Mouse (Mus musculus) layer of hippocampus, adult 2 months (tissue): ENCODE measurements around the gene Selenof. TPM values are rescaled to one million over a fixed set of nuclear protein-coding genes. Genes with fewer than 3 reads are reported as not detected.
A peak's percentile ranks its signal among the peaks of the same experiment; 100 is the strongest.

Source experiments
- DNase-seq, 2 experiments: peaks; one replicate each; pipeline ENCODE4 v3.0.0; 2022; ENCODE audit warnings: low spot score in 2 of 2
- H3K27ac ChIP-seq: fragments of 200-600 bp; 2 replicates; pipeline ENCODE4 v1.8.1; 2022
- H3K4me3 ChIP-seq: fragments of 200-600 bp; 2 replicates; pipeline ENCODE4 v1.8.1; 2022; ENCODE audit warnings: mild to moderate bottlenecking
- CTCF ChIP-seq: fragments of 200-600 bp; conservative IDR thresholded peaks from 2 replicates; pipeline ENCODE4 v1.8.1; 2022; ENCODE audit warnings: antibody characterized with exemption, mild to moderate bottlenecking, moderate library complexity
- total RNA-seq, 2 experiments: library from RNA; stranded (reverse); gene quantifications; 2 replicates each; pipeline ENCODE4 v1.2.3; 2021

Gene Selenof
- total RNA-seq, 2 experiments from 2014 or later: 228 to 231 TPM

GRCm38 (mm10) chr3:144550036-144550435 is 20.1 kb upstream of the Selenof start:
- no peak for DNase-seq
- no peak for TF ChIP-seq CTCF
- Histone ChIP-seq H3K4me3 (no peak overlapping the region), H3K27ac (no peak overlapping the region)

GRCm38 (mm10) chr3:144550659-144551058 is 19.4 kb upstream of the Selenof start:
- Histone ChIP-seq H3K4me3 (no peak overlapping the region), H3K27ac (no peak overlapping the region)
- no peak for TF ChIP-seq CTCF
- DNase-seq: no peak

- no peak for TF ChIP-seq CTCF
- Histone ChIP-seq H3K27ac (no peak overlapping the region), H3K4me3 (no peak overlapping the region)
- DNase-seq: no peak
These were observed 18.7 kb upstream of the Selenof start for GRCm38 (mm10) chr3:144551416-144551815.

GRCm38 (mm10) chr3:144553942-144554341 is 16.2 kb upstream of the Selenof start:
- no peak for DNase-seq
- no peak overlapping the region for H3K4me3 ChIP-seq
- H3K27ac ChIP-seq: no peak overlapping the region
- no peak for TF ChIP-seq CTCF

DNA sequence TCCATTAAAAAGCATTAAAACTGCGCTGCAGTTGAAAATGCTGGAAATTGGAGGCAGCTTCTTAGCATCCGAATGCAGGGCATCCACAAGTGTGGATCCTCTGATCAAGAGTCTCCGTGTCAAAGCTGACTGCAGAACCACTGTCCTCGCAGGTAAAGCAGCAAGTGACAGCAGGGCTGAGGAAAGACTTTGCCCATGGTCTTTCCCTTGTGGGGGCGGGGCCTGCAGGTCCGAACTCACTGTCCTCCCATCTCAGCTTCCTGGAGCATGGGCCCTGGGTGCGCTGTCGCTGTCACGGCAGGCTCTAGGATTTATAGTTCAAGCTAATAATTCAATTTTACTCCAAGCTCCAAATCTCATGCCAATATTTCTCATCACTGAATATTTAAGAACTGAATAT is 15.6 kb upstream of the Selenof start:
- TF ChIP-seq CTCF: no peak
- no peak for DNase-seq
- Histone ChIP-seq H3K27ac (no peak overlapping the region), H3K4me3 (no peak overlapping the region)

DNA sequence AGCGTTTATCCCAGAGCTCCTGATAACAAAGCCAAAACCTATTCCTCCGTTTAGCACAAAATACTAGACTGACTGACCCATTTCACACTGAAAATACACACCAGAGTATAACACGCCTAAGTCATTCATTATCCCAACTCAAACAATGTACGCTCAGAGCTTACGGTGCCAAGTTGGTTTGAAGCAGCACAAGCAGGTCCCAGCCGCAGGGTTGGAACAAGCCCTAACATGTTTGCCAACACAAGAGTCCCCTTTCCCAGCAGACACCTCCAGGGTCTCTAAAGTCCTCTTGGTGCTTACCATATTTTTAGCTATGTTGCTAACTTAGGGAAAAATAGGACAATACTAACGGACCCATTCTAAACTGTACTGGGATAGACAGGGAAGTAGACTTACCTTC is 15.0 kb upstream of the Selenof start:
- H3K27ac ChIP-seq: no peak overlapping the region
- no peak overlapping the region for H3K4me3 ChIP-seq
- no peak for DNase-seq
- no peak for TF ChIP-seq CTCF

- Histone ChIP-seq H3K4me3 (no peak overlapping the region), H3K27ac (peak overlapping the region; percentile 10; the same call in 1 of the 2 replicates)
- TF ChIP-seq CTCF: no peak
- DNase-seq: no peak
These were observed 13.3 kb upstream of the Selenof start for GRCm38 (mm10) chr3:144556625-144557324.

GRCm38 (mm10) chr3:144558274-144558673 is 11.8 kb upstream of the Selenof start:
- no peak for TF ChIP-seq CTCF
- no peak for DNase-seq
- Histone ChIP-seq H3K4me3 (no peak overlapping the region), H3K27ac (peak overlapping the region; percentile 28; the same call in 1 of the 2 replicates)

DNA sequence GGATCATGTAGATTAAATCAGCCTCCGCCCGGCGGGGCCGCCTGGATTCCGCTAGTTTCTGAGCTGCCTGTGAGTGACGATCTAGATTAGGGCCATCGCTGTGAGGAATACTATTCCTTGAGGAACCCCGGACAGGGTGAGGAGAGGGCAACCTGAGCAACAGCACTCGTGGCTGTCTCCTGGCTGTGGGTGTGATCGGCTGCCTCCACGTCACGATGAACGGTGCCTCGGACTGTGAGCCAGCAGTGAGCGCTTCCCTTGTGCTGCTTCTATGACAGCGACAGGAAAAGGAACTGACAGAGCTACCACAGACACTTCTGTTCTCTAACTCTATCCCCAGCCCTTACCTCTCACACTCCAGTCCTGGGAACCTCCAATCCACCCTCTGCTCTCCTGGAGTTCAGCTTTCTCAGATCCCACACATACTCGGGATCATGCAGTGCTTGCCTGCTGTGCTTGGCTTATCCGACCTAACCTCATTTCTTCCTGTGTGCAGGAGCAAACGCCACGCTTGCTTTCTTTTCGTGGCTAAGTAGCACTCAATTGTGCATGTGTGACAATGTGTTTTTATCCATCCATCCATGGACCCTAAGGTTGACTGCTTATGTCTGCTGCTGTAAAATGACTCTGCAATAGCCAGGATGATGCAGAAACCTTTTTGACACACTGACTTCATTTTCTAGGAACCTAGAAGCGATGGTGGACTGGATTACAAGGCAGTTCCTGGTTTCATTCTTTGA is 8.4 kb upstream of the Selenof start:
- no peak for TF ChIP-seq CTCF
- Histone ChIP-seq H3K27ac (peak overlapping the region; percentile 70), H3K4me3 (peak overlapping the region; percentile 40)
- DNase-seq: peak in 1 of 2 experiments; percentile 34

DNA sequence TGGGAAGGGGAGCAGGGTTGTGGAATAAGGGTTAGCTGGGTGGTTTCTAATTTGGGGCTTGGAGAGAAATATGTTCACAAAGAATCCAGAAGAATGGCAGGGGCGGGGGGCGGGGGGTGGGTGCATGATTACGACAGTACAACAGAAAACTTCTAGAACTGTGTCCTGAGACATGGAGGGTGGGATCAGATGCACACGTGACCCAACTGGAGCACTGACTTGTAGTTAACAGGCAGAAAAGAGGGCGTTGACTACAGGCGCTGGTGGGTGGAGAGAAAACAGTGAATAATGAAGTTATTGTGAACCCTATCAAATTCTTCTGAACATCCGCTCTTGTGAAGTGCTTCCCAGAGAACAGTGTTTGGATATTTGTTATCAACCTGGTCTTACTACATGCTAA is 6.2 kb upstream of the Selenof start:
- DNase-seq: no peak
- H3K27ac ChIP-seq: no peak overlapping the region
- no peak for TF ChIP-seq CTCF
- no peak overlapping the region for H3K4me3 ChIP-seq

DNA sequence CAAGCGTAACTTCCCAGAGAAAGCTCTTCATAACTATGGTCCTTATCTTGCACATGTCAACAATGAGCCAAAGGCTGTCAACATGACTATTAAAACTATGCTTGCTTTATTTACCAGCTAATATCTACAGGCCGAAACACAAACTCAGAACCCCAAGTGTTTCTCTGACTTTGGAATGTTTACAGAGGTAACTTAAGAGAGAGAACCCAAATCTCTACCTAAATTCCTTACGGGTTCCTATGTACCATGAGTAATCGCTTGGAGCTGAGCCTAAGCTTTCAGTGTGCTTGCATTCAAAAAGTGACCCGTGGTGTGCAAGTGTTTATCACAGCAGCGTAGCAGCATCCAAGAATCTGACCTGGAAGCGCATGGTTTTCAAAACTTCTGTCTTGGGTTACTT is 4.9 kb upstream of the Selenof start:
- no peak for DNase-seq
- no peak for TF ChIP-seq CTCF
- no peak overlapping the region for H3K27ac ChIP-seq
- no peak overlapping the region for H3K4me3 ChIP-seq

DNA sequence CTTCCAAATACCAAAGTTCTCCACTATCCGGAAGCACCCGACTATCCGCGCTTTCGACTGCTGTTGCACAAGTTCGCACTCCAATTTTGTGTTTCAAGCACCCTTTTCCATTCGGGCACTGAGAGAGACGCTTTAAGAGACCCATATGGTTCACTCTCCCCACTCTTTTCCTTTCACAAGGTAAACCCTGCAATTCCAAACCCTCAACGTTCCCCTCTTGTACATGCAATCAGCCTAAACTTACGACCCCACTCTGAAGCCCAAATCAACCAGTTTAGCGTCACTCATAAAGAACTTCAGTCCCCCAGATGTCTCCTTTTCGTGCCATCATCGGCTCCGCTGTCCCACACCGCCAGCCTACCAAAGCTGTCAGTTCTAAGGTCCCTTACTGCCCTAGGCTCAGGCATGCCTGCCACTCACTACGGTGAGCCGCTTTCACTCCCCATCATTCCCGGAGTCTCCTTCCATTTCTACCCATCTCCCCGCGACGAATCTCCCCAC is 1.2 kb upstream of the Selenof start:
- no peak for TF ChIP-seq CTCF

DNA sequence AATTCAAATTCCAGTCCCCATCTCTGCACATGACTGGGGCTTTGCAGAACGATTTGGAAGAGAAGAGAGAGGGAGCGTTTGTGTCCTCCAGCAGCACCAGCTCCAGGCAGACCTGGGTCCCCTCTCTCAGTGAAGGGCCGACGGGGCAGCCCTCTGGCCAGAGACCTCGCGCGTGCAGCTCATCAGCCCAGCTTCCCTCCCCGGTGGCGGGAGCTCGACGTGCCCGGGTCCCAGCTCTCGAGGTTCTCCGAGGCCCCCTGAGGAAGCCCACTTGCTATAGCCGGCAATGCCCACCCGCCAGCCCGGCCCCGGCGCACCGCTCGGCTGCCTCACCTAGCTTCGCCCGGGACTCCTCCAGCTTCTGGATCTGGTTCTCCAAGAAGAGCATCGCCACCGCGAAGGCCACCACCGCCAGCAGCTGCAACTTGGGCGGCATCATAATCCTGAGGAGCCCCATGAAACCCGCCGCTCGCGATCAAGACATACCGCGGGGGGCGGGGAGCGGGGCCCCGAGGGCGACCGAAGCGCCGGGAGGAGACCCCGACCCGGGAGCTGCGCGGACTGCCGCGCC is 618 bp upstream of the Selenof start:
- Histone ChIP-seq H3K27ac (peak overlapping the region; percentile 96), H3K4me3 (peak overlapping the region; percentile 80)
- peak in 1 of 2 experiments; percentile 40 for DNase-seq
- TF ChIP-seq CTCF: no peak

More for the DNA sequence above, 1.2 kb upstream of the Selenof start:
- Histone ChIP-seq H3K4me3 (peak overlapping the region; percentile 80), H3K27ac (peak overlapping the region; percentile 96)
- DNase-seq: peak in 1 of 2 experiments; percentile 22
